Mouse (Mus musculus) heart, postnatal 4 days (tissue): ENCODE data around the gene Ube3b. TPM values are rescaled to one million over a fixed set of nuclear protein-coding genes. Genes with fewer than 3 reads are reported as not detected.

Source experiments
- DNase-seq: peaks from one replicate; pipeline ENCODE4 v3.0.0; 2021
- total RNA-seq, 2 experiments: library from RNA; stranded (reverse); gene quantifications; 2 replicates each; pipeline ENCODE4 v1.2.3; 2021

Gene Ube3b
- total RNA-seq, result 10 to 100 TPM; 74.3 to 76.3 TPM

DNA sequence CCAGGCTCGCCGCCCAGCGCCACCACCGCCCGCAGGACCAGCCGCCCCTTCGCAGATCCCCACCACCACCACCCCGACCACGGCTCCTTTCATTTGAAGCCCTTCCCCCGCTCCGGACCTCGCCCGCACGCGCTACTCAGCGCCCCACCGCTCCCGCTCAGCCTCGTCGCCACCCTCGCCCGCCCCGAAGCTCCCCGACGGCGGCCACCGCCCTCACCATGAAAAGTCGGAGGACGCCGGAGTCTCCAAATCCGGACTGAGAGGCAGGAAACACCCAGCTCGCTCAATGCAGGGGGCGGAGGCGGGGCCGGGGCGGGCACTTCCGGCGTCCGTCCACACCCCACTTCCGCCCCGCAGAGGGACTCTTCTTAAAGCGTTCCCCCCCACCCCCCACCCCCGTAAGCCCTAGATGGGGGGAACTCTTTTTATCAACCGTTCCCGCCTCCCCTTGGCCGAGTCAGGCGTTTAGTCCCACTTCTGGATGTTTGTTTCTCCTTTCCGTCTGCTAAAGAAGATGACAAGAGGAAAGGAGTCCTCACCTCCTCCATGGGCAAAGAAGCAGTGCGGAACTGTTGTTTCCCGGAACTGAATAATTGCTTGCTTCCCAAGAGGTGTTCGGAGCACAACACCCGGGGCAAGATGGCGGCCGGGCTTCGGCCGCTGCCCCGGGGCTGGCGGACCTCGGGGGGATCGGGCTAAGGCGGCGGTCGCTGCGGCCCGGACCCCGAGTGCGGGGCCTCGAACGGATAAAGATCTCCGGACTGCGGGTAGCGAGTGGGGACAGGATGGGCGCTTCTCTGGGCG, at the start of gene Ube3b, which contains the start of gene Kctd10:
Ube3b (plus strand) TSS at position 399 of the 804 bp plus-strand sequence.
Kctd10 (minus strand) TSS at position 300 of the 804 bp plus-strand sequence.
- DNase-seq, result peak; percentile 88

DNA sequence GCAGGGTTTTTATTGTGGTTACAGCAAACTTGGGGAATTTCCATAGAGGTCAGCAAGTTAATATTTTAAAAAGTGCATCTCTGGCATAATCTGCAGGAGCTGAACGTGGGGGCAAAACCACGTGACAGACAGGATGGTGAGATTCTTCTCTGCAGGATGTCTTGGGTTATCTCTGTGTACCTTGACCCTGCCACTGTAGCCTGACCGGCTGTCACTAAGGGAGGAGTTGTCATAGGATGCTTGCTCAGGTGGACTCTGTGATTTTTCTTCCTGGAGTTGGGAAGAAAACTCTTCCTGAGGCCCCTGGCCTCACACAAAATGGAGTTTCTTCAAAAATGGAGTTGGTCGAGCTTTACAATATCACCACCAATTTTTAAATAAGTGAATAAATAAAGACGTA, 37.4 kb upstream of the Ube3b start:
- no peak for DNase-seq

DNA sequence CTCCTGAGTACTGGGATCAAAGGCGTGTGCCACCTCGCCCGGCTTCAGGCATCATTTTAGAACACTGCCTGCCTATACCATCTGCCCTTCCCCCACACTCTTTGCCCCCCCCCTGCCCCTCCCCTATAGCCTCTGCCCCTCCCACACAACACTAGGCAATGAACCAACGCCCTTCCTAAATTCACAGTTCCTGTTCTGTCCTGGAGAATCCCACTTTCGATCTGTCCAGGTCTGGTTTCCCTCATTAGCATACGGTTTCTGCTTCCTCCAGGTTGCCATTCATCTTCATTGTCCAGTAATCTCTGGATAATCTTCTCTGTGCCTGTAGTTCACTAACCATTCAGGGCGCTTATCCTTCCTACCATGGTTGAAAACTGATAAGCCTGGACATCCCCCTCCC, 36.8 kb upstream of the Ube3b start:
- no peak for DNase-seq

DNA sequence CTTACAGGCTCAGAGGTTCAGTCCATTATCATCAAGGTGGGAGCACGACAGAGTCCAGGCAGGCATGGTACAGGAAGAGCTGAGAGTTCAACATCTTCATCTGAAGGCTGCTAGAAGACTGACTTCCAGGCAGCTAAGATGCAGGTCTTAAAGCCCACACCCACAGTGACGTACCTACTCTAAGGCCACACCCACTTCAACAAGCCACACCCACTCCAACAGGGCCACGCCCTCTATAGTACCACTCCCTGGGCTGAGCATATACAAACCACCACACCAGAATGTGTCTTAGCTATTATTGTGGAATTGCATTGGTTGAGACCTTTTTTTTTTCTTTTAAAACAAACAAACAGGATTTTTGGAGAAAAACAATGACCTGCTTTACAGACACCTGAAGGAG, 34.9 kb upstream of the Ube3b start:
- DNase-seq, result no peak

DNA sequence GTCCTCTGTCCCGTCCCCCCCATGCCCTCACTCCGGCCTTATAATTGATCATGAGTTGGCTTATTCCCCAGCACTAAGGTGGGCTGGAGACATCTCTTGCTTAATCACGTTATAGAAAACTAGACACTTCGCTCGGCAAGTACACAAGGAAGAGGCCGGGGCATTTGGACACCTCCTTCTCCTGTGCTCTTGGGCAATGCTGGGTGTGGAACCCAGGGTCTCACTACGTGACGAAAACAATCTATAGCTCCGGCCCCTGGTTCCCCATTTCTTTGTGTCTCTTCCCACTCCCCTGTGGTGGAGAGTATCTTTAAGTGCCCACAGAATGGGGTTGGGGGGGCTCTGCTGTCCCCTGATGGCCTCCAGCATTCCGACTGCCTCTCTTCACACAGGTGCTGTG, 33.4 kb upstream of the Ube3b start:
- no peak for DNase-seq

DNA sequence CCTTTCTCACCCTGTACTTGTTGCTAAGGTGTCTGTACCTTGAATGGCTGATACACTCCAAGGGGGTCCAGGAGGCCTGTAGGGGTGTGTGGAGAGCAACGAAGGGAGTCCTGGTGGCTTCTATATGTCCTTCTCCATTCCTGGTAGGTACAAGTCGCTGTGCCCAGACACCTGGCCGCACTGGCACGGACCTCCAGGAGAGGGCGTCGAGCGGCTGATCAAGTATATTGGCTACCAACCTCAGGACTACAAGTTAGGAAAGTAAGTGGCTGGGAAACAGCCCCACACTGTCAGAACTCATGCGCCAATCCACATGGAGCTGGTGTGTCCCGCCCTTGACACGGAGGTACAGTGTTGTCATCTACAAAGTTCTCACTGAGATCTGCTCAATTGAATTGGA, 28.9 kb upstream of the Ube3b start:
- no peak for DNase-seq

DNA sequence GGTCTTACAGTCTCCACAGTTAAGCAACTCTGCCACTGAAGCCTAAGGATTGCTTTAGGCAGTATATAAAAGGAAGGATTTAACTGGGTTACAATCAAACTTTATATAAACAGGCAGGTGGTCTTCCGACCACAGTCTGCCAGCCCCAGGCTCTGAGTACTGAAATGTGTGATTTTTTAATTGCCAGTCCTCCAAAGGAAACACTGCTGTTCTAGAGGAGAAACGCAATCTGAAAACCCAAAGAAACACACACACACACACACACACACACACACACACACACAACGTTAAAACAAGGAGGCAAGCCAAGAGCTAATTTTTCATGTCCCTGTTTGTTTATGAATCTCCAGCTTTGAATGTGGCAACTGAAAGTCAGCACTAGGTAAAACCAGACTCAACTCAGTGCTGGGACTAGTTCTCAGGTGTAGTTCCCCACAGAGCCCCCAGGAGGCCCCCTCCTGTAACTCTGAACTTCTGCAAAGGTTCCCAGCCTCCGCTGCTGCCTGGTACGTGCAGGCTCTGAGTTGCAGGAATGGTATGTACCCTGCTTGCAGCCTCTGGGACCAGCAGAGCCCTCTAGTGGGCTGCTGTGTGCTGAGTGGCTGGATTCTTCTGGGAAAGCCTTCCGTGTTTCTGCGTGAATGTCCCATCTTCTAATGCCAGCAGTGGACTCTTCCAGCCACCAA, 24.0 kb upstream of the Ube3b start:
- DNase-seq, result peak; percentile 89

DNA sequence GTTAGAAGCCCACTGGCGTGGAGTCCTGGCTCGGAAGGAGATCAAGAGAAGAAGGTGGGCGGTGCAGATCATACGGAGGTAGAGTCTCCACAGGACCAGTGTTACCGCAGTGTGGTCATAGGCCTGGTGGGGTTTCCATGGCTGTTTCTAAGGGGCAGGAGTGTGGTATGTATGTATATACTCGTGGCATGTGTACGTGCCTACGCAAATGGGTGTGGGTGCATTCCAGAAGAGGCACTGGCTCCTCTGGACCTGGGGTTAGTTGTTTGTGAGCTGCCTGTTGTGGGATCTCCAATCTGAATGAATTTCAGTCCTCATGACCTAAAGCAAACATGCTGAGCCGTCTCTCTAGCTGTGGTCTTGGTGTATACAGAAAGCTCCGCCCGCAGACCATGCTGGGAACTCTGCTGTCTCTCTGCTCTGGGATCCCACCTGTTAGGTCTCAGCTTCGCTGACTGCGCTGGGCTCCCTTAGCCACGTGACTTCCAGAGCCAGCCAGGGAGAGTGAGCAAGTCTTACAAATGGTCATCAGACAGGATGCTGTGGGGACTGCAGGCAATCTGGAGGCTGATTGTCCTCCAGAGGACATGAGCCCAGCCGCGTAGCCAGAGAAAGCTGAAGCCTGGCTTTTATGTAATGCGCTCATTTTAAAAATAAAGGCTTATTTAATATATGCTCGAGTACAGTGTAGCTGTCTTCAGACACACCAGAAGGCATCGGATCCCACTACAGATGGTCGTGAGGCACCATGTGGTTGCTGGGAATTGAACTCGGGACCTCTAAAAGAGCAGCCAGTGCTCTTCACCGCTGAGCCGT, 23.3 kb upstream of the Ube3b start:
- peak; percentile 53 for DNase-seq

DNA sequence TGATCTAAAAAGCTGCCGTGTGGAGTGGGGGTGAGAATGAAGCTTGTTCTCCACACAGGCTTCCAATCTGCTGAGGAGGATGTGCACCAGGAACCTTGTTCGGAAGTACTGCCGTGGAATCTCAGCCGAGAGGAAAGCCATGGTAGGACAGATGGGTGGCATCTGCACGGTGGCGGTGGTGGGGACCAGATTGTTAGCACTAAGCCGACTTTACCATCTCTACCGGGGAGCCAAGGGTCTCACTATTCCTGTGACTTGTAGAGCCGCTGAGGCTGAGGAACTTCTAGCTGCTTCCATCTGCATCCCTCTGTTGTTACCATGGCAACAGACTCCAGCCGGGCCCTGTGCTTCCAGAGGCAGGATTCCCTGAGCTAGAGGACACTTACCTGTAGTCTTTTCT, 21.6 kb upstream of the Ube3b start:
- no peak for DNase-seq

DNA sequence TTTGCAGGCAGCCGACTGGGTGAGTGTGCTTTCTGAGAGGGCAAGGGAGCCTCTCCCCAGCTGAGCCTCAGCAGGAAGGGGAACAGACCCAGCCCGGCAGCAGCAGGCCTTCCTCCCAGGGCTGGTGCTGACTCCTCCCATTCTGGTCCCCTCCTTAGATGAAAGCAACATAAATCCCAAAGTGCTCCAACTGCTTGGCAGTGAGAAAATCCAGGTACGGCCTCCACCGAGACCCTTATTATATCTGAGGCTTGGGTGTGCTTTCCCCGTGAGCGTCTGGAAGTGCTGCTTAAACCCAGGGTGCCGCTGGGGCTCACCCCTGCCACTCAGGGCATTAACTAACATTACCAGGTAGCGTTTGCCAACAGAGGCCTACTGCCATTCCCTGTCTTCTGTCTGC, 20.8 kb upstream of the Ube3b start:
- DNase-seq, result no peak

DNA sequence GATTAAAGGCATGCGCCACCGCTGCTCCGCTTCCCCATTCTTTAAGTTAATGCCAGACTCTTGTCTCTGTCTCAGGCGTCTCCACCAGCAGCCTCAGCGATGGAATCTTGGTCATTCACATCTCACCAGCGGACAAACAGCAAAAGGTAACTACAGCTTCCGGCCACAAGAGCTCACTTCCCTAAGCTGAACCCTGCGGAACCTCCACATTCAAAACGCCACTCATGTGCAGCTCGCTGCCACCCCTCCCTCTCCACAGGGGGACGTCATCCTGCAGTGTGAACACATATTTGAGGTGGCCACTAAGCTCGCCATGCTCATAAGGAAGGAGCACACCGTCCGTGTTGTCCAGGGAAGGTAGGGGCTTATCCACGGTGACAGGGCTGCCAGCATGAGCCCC, 19.4 kb upstream of the Ube3b start:
- DNase-seq, result no peak

DNA sequence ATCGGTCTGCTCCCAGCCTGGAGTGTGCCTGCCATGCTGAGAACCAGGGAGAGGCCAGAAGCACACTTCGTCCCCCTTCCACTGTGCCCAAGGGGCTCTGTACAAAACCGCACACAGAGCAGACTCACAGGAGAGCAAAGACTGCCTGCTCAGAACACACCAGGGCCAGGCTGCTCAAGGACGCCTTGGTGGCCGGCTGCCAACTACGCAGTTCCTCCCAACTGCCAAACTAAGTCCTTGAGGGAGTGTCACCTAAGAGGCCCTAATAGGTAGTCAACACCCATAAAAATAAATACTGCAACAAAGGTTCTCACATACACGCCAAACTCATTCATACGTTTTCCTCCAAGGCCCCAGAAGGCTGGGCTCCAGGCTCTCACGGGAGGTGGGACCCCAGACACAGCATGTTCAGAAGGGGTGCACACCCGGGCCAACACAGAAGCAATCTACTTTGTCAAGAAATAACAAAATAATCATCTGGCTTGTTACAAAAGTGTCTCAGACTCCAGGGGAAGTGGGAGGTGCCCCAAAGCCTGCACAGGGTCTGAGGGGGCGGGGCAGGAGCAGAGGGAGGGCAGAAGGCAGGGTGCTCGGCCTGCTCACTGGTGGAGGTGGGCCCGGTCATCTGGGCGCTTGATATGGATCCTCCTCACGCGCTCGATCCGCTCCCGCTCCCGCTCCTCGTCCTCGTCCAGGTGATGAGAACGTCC, 15.2 kb upstream of the Ube3b start:
- DNase-seq, result peak; percentile 49

DNA sequence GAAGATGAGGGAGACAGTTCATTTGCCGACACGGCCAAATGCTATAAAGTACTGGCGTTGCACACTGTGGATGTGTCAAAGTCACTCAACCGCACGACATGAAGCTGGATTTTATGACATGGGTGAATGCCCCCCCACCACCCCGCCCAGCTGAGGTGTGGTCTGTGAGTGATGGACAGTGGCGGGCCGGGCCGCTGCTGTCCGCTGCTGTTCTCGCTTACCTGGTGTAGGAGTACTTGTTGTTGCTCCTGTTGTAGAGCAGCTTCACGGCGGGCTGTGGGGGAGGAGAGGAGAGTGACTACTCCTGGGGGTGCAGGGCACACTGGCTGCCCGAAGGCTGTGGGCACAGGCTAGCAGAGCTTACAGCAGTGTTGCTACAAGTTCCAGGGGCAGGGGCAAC, 12.3 kb upstream of the Ube3b start:
- DNase-seq, result no peak

DNA sequence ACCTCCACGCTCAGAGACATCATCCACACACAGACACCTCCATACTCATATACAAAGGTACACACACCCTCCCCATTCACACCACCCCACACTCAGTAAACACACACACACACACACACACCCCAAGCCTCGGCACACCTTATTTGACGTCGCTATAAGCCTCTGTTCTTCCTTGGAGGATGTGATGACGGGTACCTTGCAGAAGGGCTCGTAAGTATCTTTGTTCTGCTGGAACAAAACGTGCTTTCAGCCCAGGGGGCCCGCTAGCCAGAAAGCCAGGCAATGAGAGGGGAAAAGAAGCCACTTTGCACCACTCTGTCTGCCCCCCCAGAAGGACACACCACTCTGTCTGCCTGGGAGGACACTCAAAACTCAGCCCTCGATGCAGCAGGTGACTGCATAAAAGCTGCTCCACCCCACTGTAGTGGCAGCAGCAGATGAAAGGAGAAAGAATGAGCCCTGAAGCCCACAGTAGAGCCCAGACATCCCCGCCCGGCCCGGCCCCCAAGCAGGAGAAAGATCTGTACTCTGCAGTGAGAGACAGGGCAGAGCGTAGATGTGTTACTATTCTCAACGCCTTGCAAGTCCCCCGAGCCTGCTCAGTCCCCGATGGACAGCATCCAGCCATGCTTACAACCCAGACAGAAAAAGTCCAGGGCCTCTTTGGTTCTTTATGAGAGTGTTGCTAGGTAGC, 11.5 kb upstream of the Ube3b start:
- DNase-seq, result no peak

DNA sequence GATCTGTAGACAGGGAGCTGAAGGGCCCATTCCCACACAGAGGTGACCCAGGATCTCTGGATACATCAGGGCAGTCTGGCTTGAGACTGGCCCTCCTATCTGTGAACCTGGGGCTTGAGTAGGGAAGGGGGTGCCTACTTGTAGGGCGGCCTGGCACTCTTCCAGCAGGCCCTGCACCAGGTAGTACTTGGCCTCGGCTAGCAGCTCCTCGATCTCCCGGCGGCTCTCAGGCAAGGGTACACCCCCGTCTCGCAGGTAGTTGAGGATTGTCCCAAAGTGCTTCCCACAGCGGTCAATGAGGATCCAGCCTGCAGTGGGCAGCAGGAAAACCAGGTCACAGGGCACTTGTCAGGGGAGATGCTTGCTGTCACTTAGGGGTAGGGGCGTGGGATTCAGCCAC, 10.5 kb upstream of the Ube3b start:
- peak; percentile 31 for DNase-seq

DNA sequence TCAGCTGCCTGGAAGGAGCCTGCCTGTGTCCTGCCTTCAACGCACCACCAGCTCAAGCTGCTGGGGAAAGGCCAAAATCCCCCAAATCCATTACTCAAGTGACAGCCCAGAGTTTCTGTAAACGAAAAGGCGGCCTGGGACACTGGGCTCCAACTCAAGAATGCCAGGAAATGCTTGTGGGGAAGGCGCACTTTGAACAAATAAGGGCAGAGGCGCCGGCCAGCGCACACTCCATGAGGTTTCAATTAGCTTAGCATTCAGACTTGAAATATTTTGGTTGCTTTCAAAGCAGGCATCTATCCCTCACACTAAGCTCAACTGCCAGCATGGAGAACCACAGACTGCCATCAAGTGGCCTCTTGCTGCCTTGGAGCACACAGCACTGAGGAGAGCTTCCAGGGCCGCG, 10.0 kb upstream of the Ube3b start:
- peak; percentile 73 for DNase-seq

DNA sequence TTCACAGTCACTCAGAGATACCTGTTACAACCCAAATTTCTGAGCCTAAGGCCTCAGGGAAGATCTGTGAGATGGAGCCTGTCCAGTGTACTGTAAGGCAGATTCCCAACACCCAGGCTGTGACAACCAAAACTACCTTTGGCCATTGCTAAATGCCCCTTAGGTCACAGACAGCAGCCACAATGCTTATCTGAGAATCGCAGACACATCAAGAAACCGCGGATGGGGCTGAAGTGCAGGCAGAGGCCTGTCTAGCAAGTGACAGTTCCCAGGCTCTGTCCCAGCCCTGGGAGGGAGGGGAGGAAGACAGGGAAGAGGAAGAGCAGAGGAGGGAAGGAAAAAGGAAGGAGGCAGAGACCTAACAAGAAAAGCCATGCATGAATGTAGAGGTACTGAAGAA, 9.1 kb upstream of the Ube3b start:
- no peak for DNase-seq

DNA sequence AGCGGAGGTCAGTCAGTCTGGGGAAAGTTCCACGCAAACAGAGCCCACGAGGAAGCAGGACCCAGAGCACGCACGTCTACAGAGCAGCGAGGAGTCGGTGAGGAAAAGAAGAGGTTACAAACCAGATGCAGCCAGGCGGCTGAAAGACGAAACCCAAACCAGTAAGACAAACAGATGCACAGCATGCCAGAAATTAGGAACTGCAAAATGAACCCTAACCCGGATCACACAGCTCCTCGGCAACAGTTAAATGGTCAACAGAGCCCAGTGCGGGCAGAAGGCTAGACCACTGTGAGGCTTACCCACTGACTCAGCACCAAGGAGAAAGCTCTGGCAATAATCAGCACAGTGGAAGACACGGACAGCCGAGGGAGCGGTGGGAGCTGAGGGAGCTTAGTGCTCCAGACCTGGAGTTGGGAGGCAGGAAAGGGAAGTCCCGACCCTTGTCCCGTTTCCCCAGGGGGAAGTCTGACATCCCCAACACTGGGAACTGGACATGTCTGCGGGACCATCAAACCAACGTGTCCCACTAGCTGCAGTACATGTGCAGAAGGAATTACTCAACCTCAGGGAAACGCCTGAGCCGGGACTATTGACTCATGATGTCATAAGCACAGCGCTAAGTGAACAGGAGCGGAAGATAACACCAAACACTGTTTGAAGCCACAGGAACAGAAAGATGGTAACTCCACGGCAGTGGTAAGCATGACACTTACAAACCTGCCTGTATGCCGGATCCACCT, 8.5 kb upstream of the Ube3b start:
- peak; percentile 28 for DNase-seq

DNA sequence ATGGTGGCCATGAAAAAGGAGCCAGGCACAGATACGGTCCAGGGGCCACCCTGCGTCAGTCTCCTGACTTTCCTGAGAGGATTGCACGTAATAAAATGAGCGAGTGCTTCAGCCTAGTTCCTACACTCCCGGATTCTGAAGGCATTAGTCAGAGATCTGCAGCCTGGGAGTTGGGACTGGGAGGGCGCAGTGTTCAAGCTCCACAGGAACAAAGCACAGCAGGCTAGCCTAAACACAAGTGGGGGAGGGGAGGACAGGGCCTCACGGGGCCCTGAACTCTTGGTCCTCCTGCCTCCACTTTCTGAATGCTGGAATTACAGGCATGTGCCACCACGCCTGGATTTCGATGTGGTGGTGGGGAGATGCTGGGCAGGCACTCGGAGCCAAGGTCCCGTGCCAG, 7.8 kb upstream of the Ube3b start:
- peak; percentile 32 for DNase-seq

DNA sequence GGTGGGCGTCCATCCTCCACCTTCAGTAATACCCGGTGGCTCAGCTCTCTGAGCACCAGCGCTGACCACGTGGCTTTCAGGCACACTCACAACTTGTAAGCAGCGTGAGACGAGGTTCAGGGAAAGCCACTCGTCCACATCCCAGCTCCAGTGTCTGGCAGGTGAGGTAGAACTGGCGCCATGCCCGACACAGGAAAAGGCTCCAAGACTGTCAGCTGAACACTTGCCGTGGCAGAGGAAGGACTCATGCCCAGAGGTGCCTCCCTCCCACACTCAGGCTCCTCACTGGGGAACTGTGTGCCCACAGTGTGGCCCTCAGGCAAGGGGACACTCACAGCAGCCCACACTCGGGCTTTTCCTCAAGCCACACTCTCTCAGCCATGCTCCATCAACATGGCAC, 7.2 kb upstream of the Ube3b start:
- DNase-seq, result peak; percentile 45

DNA sequence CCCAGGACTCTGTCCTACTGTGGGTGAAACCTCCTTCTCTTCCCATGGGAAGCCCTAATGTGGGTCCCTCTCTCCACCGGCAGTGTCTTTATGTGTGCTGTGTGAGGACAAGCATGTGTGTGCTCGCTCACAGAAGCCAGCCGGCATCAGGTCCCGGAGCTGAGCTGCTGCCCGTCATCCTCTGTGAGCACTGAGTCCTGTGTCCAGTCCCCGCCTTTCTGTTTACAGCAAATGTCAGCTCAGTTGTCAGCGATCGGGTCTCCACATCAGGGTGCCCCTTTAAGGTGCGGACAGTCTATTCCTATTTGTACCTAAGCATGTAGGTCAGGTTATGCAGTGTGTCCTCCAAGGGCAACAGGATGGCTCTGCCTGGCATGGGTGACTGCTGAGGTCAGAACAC, 6.8 kb upstream of the Ube3b start:
- no peak for DNase-seq
